Mouse (Mus musculus): ENCODE measurements at regions not wholly inside any gene's neighbourhood (a gene's known extent, or its start where the extent isn't known, plus 50 kb on each side); places are given as distances from the start of the nearest gene placed in this dataset.
A peak's percentile ranks its signal among the peaks of the same experiment; 100 is the strongest.

- Histone ChIP-seq H3K9ac (ENCODE audit: low read depth, low read length) (no peak overlapping the region), H3K27ac (no peak overlapping the region), H3K27me3 (ENCODE audit: control insufficient read depth, insufficient read depth, low read length) (no peaks in the 10 kb centered on the region), H3K4me1 (ENCODE audit: control insufficient read depth, insufficient read depth, low read length) (no peaks in the 10 kb centered on the region), H3K79me2 (replicated peaks; ENCODE audit: control insufficient read depth, insufficient read depth, low read length) (no peaks in the 10 kb centered on the region), H3K4me3 (no peak overlapping the region), H3K36me3 (ENCODE audit: control insufficient read depth, insufficient read depth, low read length) (no peaks in the 10 kb centered on the region)
- no peak for TF ChIP-seq POLR2A (IDR thresholded peaks at IDR 0.05; ENCODE audit: insufficient read depth, low read depth, low read length)
- no peak for TF ChIP-seq CTCF (IDR thresholded peaks at IDR 0.05)
- no peak for TF ChIP-seq EP300 (IDR thresholded peaks at IDR 0.05; ENCODE audit: insufficient read depth, low read depth, low read length)
- intact Hi-C loops (cut with DNase I) = no loop called here
- no peak for DNase-seq
- 81% methylated on average over 3 of the region's 3 CpGs for WGBS
Observed at GRCm38 (mm10) chr16:78247189-78247588, 54.1 kb upstream of the Cxadr start.

GRCm38 (mm10) chr16:78242678-78243077, 58.6 kb upstream of the Cxadr start:
- WGBS = 53% methylated on average over 3 of the region's 3 CpGs
- TF ChIP-seq POLR2A (IDR thresholded peaks at IDR 0.05; ENCODE audit: insufficient read depth, low read depth, low read length) = no peak
- TF ChIP-seq EP300 (IDR thresholded peaks at IDR 0.05; ENCODE audit: insufficient read depth, low read depth, low read length) = no peak
- no peak for TF ChIP-seq CTCF (IDR thresholded peaks at IDR 0.05)
- no peaks in the 10 kb centered on the region for H3K79me2 ChIP-seq (replicated peaks; ENCODE audit: control insufficient read depth, insufficient read depth, low read length)

GRCm38 (mm10) chr16:78240152-78240551, 61.1 kb upstream of the Cxadr start:
- no peak for TF ChIP-seq CTCF (IDR thresholded peaks at IDR 0.05)
- TF ChIP-seq POLR2A (IDR thresholded peaks at IDR 0.05; ENCODE audit: insufficient read depth, low read depth, low read length) = no peak
- no peak for TF ChIP-seq EP300 (IDR thresholded peaks at IDR 0.05; ENCODE audit: insufficient read depth, low read depth, low read length)
- no peak overlapping the region for H3K4me3 ChIP-seq
- WGBS = 83% methylated on average over 4 of the region's 4 CpGs
- H3K36me3 ChIP-seq (ENCODE audit: control insufficient read depth, insufficient read depth, low read length) = no peaks in the 10 kb centered on the region
- intact Hi-C loops (cut with DNase I) = no loop called here
- peaks cover 4% of the 10 kb centered on the region for H3K4me1 ChIP-seq (ENCODE audit: control insufficient read depth, insufficient read depth, low read length)
- H3K27ac ChIP-seq = no peak overlapping the region
- H3K27me3 ChIP-seq (ENCODE audit: control insufficient read depth, insufficient read depth, low read length) = no peaks in the 10 kb centered on the region
- H3K79me2 ChIP-seq (replicated peaks; ENCODE audit: control insufficient read depth, insufficient read depth, low read length) = no peaks in the 10 kb centered on the region
- no peak overlapping the region for H3K9ac ChIP-seq (ENCODE audit: low read depth, low read length)
- no peak for DNase-seq

More at GRCm38 (mm10) chr16:78242678-78243077, 58.6 kb upstream of the Cxadr start:
- DNase-seq = no peak
- Histone ChIP-seq H3K9ac (ENCODE audit: low read depth, low read length) (no peak overlapping the region), H3K4me1 (ENCODE audit: control insufficient read depth, insufficient read depth, low read length) (no peaks in the 10 kb centered on the region; the same call in 1 of the 2 replicates), H3K27me3 (ENCODE audit: control insufficient read depth, insufficient read depth, low read length) (no peaks in the 10 kb centered on the region), H3K36me3 (ENCODE audit: control insufficient read depth, insufficient read depth, low read length) (no peaks in the 10 kb centered on the region), H3K4me3 (no peak overlapping the region), H3K27ac (no peak overlapping the region)
- intact Hi-C loops (cut with DNase I) = no loop called here

GRCm38 (mm10) chr16:78238052-78238701, 63.1 kb upstream of the Cxadr start:
- H3K27me3 ChIP-seq (ENCODE audit: control insufficient read depth, insufficient read depth, low read length) = no peaks in the 10 kb centered on the region
- WGBS = 8% methylated on average over 17 of the region's 18 CpGs
- DNase-seq = no peak
- peak overlapping the region; percentile 29 for H3K4me3 ChIP-seq
- H3K4me1 ChIP-seq (ENCODE audit: control insufficient read depth, insufficient read depth, low read length) = peaks cover 4% of the 10 kb centered on the region
- intact Hi-C loops (cut with DNase I) = no loop called here
- peak overlapping the region; percentile 22; the same call in 1 of the 2 replicates for H3K9ac ChIP-seq (ENCODE audit: low read depth, low read length)
- no peak for TF ChIP-seq POLR2A (IDR thresholded peaks at IDR 0.05; ENCODE audit: insufficient read depth, low read depth, low read length)
- no peak for TF ChIP-seq CTCF (IDR thresholded peaks at IDR 0.05)
- TF ChIP-seq EP300 (IDR thresholded peaks at IDR 0.05; ENCODE audit: insufficient read depth, low read depth, low read length) = no peak
- no peaks in the 10 kb centered on the region for H3K36me3 ChIP-seq (ENCODE audit: control insufficient read depth, insufficient read depth, low read length)
- no peak overlapping the region for H3K27ac ChIP-seq
- no peaks in the 10 kb centered on the region for H3K79me2 ChIP-seq (replicated peaks; ENCODE audit: control insufficient read depth, insufficient read depth, low read length)

GRCm38 (mm10) chr16:78237641-78238051, 63.6 kb upstream of the Cxadr start:
- TF ChIP-seq CTCF (IDR thresholded peaks at IDR 0.05) = no peak
- TF ChIP-seq EP300 (IDR thresholded peaks at IDR 0.05; ENCODE audit: insufficient read depth, low read depth, low read length) = no peak
- TF ChIP-seq POLR2A (IDR thresholded peaks at IDR 0.05; ENCODE audit: insufficient read depth, low read depth, low read length) = no peak
- no peaks in the 10 kb centered on the region for H3K27me3 ChIP-seq (ENCODE audit: control insufficient read depth, insufficient read depth, low read length)
- H3K4me3 ChIP-seq = peak overlapping the region; percentile 27
- DNase-seq = no peak
- H3K79me2 ChIP-seq (replicated peaks; ENCODE audit: control insufficient read depth, insufficient read depth, low read length) = no peaks in the 10 kb centered on the region
- intact Hi-C loops (cut with DNase I) = no loop called here
- no peaks in the 10 kb centered on the region for H3K36me3 ChIP-seq (ENCODE audit: control insufficient read depth, insufficient read depth, low read length)
- peak overlapping the region; percentile 39; the same call in 1 of the 2 replicates for H3K9ac ChIP-seq (ENCODE audit: low read depth, low read length)
- no peak overlapping the region for H3K27ac ChIP-seq
- under 1% methylated on average over 15 of the region's 15 CpGs for WGBS
- H3K4me1 ChIP-seq (ENCODE audit: control insufficient read depth, insufficient read depth, low read length) = peaks cover 4% of the 10 kb centered on the region

Measured in heart, adult 2 months (tissue).